In the genomic region with DNA sequence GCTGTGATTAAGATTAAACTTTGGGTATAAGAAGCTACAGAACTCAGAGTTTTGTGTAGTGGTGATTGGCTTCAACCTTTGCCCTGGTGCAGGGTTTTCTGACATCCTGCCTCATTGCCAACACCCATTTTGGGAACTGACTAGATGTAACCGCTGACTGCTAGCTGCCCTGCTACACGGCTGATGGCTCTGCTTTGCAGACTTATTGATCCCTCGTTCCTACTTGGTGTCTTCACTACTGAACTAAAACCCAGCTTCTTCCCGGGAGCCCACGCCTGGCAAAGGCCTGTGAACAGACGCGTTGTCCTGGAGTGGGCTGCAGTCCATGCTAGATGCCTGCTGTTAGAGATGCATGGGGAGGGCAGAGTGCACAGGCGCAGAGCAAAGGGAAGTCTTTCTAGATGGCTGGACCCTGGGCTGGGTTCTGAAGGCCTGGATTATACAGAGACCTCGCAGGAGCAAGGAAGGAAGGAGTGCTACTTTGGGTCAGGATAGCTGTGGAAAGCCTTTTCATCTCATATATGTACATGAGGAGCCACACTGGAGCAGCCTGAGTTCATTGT, we compare ENCODE assay signal across 13 mouse cellular contexts.
DNase-seq lines count a peak whose midpoint lies in the region; ATAC-seq and TF ChIP-seq lines count a peak whose summit lies in the region.
"Had no signal": no experiment of that assay in that cellular context is flagged by ENCODE, and none has a peak within 500 bp of the region (broad histone marks: within the 10 kb centered on the region; RNA-seq: fewer than 3 reads in every experiment).

No protein-coding gene starts in this region.

- H3K9me3 ChIP-seq in kidney, postnatal 0 days (replicated peaks; ENCODE audit: low read length): no peaks in the 10 kb centered on the region
- H3K9me3 ChIP-seq in kidney, embryonic 14.5 days (ENCODE audit: control insufficient read depth, low read length): no peaks in the 10 kb centered on the region
- H3K9me3 ChIP-seq in forebrain, embryonic 12.5 days: no peaks in the 10 kb centered on the region
- H3K9me3 ChIP-seq: hindbrain, embryonic 15.5 days had no signal

- DNase-seq in cerebellum, adult 18-20 months: peak; percentile 59
- no peak for DNase-seq in cerebellum, adult 11 months
- no peak for DNase-seq in kidney, postnatal 0 days (ENCODE audit: low spot score)
- peak; percentile 10 for DNase-seq in ZHBTc4 (ENCODE audit: low read depth, low spot score)
- peak; percentile 67 to 69 for DNase-seq in cerebellum, postnatal 25 days
- DNase-seq in frontal cortex, postnatal 10 days (ENCODE audit: low spot score in 2 of 2): no peak
- DNase-seq: adrenal gland, adult 8-10 months; layer of hippocampus, adult 9-11 months; right cerebral cortex, adult 18-20 months had no signal

- no peak for TF ChIP-seq CTCF in kidney, postnatal 0 days (IDR thresholded peaks at IDR 0.05; ENCODE audit: low read depth)

- 85% methylated on average over 9 of the region's 9 CpGs for WGBS in kidney, postnatal 0 days
- WGBS in kidney, embryonic 14.5 days: 92% methylated on average over 9 of the region's 9 CpGs
- WGBS in forebrain, embryonic 12.5 days: 91% methylated on average over 9 of the region's 9 CpGs

- no peak overlapping the region for H3K4me3 ChIP-seq in kidney, postnatal 0 days (replicated peaks; ENCODE audit: low read depth, low read length)
- no peak overlapping the region for H3K4me3 ChIP-seq in kidney, embryonic 14.5 days (ENCODE audit: low read length)
- no peak overlapping the region for H3K4me3 ChIP-seq in forebrain, embryonic 12.5 days (replicated peaks)
- H3K4me3 ChIP-seq: hindbrain, embryonic 15.5 days had no signal

- no peaks in the 10 kb centered on the region for H3K36me3 ChIP-seq in kidney, postnatal 0 days (ENCODE audit: insufficient read depth, low read length)
- no peaks in the 10 kb centered on the region for H3K36me3 ChIP-seq in kidney, embryonic 14.5 days (ENCODE audit: control insufficient read depth, insufficient read depth, low read length)
- no peaks in the 10 kb centered on the region for H3K36me3 ChIP-seq in forebrain, embryonic 12.5 days (replicated peaks)
- H3K36me3 ChIP-seq: hindbrain, embryonic 15.5 days had no signal

- 0 out of 2 replicates have a peak, but pooled peaks have one; percentile 1 for ATAC-seq in kidney, postnatal 0 days (replicated peaks; ENCODE audit: low FRiP score, low read depth)
- ATAC-seq in kidney, embryonic 14.5 days (ENCODE audit: low FRiP score, low TSS enrichment): no peak
- no peak for ATAC-seq in forebrain, embryonic 12.5 days (ENCODE audit: low FRiP score)

- H3K27ac ChIP-seq in kidney, postnatal 0 days: peak overlapping the region; percentile 58; the same call in 1 of the 2 replicates
- H3K27ac ChIP-seq in kidney, embryonic 14.5 days (ENCODE audit: low read depth, low read length): no peak overlapping the region
- no peak overlapping the region for H3K27ac ChIP-seq in forebrain, embryonic 12.5 days
- H3K27ac ChIP-seq: hindbrain, embryonic 15.5 days; liver, embryonic 14.5 days had no signal

- no peak overlapping the region for H3K4me2 ChIP-seq in kidney, postnatal 0 days (ENCODE audit: low read length)
- H3K4me2 ChIP-seq in kidney, embryonic 14.5 days (replicated peaks; ENCODE audit: low read depth, low read length): no peak overlapping the region
- H3K4me2 ChIP-seq in forebrain, embryonic 12.5 days: no peak overlapping the region
- H3K4me2 ChIP-seq: hindbrain, embryonic 15.5 days had no signal

- H3K27me3 ChIP-seq in kidney, postnatal 0 days (ENCODE audit: insufficient read depth, low read length): no peaks in the 10 kb centered on the region
- H3K27me3 ChIP-seq in kidney, embryonic 14.5 days (ENCODE audit: control insufficient read depth, insufficient read depth, low read length): no peaks in the 10 kb centered on the region
- H3K27me3 ChIP-seq in forebrain, embryonic 12.5 days: no peaks in the 10 kb centered on the region
- H3K27me3 ChIP-seq: hindbrain, embryonic 15.5 days had no signal

- no peaks in the 10 kb centered on the region; the same call in 1 of the 2 replicates for H3K4me1 ChIP-seq in kidney, postnatal 0 days (replicated peaks; ENCODE audit: insufficient read depth, low read length)
- peaks cover 3% of the 10 kb centered on the region; the same call in 1 of the 2 replicates for H3K4me1 ChIP-seq in kidney, embryonic 14.5 days (ENCODE audit: control insufficient read depth, insufficient read depth, low read length)
- peaks cover 23% of the 10 kb centered on the region for H3K4me1 ChIP-seq in forebrain, embryonic 12.5 days

- H3K9ac ChIP-seq in kidney, postnatal 0 days (ENCODE audit: low read depth, low read length): no peak overlapping the region
- H3K9ac ChIP-seq in kidney, embryonic 14.5 days (ENCODE audit: low read depth, low read length): no peak overlapping the region
- no peak overlapping the region for H3K9ac ChIP-seq in forebrain, embryonic 12.5 days
- H3K9ac ChIP-seq: hindbrain, embryonic 15.5 days; liver, embryonic 14.5 days had no signal

Comparison
In these comparisons a context has a peak if more than half of its experiments do, and no peak if none do; other contexts are left out.
1. DNase-seq: peak in cerebellum, adult 18-20 months (2 of 2), ZHBTc4 (single experiment) and cerebellum, postnatal 25 days (2 of 2); none in cerebellum, adult 11 months (single experiment), kidney, postnatal 0 days (single experiment) and frontal cortex, postnatal 10 days (0 of 2).